Mouse (Mus musculus) right cerebral cortex, postnatal 4 days (tissue): ENCODE data around the gene Tgfbi.

Experiments used
- DNase-seq: peaks from one replicate; pipeline ENCODE4 v3.0.0-alpha.2; 2022

Gene Tgfbi

DNA sequence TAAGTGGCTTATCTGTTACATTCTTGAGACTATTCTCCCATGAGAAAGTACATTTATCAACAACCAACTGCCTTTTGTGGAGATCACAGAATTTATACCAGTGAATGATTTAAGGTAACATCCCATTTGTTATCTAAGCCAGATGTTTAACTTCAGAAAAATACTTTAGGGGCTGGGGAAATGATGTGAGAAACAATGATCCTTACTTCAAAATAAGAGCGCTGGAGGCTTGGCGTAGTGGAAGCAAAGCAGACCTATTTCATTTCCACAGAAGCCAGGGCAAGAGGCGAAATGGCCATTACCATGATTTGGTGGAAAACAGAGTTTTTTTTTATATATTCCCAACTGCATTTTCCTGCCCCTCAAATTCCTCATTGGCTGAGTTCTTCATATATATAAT lies 34.7 kb downstream of the Tgfbi start:
- DNase-seq, result no peak

DNA sequence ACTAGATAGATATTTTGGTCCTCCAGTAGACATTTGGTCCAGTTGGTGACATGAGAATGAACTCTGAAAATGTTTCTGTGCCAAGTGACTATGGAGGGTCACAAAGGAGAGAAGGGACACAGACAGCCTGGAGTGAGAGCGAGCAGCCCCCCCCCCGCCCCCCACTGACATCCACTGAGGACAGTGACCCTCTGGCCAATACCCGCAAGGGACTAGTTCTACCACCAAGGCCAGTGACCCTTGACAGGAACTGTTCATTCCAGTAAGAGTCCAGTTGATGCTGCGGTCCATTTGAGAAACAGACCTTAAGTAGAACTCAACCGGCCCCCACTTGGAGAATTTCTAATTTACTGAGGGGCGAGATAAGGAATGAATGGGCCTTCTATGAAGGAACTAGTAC lies 36.4 kb downstream of the Tgfbi start:
- DNase-seq, result no peak

DNA sequence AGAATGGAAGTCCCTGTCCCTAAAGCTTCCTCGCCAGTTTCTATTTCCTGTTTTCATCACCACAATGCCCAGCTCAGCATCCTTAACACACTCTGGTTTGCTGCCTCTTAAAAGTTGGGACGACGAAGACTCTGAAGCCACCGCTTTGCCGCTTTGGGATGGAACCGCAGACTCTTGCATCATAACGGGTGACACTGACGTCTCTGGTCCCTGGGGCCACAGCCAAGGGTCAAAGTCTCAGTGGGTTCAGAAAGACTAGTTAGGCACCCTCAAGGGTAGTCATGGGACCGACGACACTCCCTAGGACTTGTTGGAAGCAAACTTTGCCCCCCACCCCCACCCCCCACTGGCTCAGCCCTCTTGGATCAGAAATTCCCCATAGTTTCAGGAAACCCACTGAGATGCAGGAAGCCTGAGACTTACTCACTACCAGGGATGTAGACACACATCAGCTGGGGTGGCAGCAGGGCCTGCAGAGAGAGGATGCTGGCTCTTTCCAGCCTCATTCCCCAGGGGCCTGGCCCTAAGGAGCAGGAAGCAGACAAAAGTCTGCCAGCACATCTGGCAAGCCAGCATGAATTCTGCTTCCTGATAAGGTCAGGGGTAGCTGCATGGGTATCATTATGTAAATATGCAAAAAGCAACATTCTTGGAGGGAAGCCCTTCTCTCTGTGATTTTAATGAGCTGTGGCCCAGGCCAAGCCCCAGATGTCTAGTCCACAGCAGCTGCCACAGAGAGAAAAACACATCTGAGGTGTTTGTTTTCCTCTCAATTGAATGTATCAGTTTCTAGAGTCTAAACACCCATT lies 38.5 kb downstream of the Tgfbi start:
- no peak for DNase-seq

DNA sequence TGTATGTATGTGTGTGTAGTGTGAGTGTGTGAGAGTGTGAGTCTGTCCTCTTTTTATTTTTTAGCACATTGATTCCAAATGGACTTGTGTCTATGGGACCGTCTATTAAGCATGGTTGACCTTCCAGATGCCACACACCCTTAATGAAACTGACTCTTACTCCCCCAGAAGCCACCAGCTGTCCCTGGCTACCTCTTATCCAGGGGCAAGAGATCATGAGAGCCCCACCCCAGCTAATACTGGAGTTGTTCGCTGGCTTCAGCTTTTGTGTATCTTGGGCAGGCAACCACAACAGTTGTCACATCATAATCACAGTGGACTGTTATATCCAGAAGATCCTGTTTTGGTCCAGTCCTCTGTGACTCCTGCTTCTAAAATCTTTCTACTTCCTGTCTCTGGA lies 40.7 kb downstream of the Tgfbi start:
- no peak for DNase-seq

DNA sequence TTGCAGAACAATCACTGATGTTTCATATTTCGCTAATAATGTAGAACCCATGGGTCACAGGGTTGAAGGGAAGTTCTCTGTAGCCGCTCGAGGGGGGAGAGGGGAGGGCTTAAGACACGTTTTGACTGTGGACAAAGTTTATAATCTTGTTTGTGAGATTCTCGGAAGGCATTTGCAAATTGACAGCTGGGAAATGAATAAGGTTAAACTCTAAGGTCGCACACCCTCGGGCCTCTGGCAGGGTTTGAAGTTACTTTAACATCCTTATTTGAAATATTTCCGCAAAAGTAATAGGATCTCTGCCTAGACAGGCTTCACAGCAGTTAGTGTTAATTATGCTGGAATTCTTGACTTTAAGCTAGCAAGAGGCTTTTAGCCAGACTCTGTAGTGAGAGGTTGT lies 43.1 kb downstream of the Tgfbi start:
- DNase-seq, result no peak

DNA sequence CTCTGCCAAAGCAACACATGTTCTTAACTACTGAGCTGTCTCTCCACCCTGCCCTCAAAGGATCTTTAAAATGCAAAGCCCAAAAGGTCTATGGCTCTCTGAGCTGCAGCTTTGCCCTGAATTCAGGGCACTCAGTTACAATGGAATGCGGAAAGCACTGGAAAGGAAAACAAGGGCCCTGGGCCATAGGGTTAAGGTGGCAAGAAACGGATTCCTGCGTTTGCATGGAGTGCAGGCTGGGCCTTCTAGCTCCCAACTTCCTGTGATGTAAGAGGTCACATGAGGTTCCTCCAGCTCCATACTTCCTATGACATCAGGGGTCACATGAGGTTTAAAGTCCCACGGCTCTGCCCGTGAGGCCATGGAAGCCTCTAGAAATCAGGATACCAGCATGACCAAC lies 44.9 kb downstream of the Tgfbi start:
- DNase-seq, result no peak

DNA sequence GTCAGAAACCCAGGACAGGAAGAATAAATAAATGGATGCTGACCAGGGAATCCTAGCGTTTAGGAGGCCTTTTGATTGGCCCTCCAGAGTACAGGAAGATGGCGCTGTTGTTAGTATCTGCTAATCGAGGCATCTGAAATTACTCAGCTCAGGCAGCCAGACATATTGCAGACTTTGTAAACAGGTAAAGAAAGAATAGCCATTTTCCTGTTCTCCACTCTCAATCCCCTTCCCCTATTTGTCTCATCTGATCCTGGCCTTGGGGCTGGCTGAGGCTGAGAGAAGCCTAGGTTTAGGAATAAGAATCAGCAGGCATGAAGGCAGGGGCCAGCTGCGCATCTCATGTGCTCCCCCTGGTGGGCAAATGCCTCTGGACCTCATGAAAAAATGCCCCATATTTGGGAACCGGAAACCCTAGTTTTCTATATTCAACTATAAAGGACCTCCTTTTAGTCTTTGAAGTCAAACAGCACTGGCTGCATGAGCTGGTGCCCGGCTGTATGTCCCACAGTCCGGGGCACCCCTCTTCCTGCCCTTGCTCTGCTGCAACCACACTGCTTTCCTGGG lies 48.7 kb downstream of the Tgfbi start:
- peak; percentile 78 for DNase-seq

DNA sequence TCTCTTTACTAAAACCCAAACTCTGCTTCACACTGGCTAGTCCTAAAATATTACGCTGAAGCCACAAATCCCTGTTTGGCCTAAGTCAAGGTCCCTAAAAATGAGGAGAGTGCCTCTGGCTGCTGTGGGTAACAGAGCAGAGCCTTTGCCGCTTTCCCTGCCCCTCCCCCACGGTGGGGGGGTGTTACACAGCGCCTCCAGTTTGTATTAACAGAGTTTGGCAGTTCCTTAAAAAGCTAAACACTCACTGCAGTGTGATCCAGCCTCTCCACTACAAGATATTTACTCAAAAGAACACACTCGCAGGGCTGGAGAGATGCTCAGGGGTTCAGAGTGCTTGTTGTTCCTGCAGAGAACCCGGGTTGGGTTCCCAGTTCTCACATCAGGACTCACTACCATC lies 49.6 kb downstream of the Tgfbi start:
- no peak for DNase-seq

DNA sequence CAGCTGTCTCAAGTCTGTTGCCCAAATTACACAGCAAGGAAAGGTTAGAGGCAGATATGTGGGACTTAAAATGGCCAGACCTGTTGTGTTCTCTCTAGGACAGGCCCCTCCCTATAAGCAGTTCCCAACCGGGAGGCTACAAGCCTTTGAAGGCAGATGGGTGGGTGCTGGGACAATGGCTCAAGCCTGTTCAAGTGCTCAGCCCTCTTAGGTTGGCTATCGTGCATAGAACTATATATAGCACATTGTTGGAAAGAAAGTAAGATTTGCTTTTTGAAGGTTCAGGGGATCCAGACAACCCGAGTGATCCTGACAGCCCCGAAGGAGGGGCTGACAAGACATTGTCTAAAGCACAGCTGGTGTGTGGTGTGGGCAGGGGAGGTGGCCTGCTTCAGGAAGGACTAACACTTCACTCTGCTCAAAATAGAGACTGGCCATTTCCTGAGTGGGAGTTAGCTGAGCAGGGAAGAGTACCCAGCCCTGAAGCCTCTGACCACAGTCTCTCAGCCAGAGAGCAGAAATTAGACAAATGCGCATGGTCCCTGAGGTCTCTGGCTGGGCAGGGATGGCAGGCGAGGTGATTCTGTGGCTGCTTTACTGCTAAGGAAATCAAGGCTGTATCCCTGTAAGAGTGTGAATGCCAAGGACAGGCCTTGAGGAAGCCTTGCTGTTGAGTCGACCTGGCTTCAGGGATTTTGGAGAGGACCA lies 52.7 kb downstream of the Tgfbi start:
- DNase-seq, result no peak

DNA sequence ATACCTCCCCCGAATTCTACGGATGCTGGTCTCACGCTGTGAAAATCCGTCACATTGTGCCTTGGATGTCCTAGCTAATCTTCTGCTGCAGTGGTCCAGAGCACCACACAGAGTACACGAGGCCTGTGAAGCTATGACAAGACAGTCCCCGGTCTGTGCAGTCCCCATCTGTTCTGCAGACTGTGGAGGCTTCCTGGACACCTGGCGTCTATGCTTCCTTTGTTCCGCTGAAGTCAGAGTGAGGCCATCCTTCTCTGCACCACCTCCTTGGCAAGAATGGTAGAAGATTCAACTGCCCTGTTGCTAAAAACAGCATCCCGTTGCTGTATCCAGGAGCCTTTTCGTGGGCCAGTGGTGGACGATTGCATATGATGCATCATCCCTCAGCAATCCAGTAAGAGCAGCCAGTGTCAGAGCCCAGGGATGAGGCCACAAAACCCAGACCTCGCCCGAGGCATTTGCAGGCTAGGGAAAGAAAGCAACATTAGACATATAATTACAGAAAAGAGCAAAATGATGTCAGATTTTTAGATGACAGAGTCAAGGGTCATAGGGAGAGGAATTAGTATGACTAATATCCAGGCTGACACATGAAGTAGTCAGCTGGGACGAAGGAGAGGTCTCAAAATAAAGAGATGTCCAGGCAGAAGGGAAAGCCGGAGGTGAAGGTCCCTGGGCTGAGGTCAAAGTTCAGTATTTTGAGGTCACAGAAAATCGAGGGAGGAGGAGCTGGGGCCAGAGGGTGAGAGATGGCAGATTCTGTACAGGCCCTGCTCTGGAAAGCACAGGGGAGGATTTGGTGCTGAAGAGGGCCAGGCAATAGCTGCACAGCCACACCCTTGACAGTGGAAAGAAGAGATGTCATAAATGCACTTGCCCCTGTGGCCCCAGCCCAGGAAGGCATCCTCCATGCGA lies 55.2 kb downstream of the Tgfbi start:
- DNase-seq, result no peak

DNA sequence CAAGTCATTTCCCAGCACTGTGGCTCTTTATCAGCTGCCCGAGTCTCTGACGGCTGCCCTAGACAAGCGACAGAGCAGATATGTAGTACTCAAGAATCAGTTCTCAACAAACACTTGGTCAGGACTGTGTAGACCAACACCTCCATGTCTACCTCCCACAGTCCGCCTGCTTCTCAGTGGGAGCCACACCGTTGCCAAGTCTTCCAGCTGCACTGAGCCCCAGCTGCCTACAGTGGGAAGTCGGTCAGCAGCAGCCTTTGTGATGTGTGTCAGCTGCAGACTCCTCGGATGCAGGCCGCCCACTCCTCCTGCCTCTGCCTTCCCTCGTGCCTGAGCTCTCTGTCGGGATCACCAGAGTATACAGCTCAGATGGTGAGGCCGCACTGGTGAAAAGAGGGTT lies 61.9 kb downstream of the Tgfbi start:
- no peak for DNase-seq

DNA sequence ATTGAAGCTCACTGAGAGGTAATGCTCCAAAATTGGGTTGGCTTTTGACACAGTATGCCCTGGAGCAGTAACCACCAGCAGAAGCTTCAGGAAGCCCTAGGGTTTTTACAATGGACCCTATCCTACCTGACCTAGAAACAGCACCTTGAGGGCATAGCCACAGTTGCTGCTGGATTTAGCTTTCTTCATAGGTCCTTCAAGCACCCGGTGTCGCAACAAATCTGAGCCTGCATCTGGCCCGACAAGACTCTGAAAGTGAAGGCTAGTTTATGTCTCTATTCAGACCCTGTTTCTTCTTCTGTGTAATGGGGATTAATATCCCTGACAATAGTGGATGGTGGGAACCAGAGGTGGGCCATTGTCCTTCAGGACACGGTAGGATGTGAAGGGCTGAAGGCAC lies 68.4 kb downstream of the Tgfbi start:
- no peak for DNase-seq

DNA sequence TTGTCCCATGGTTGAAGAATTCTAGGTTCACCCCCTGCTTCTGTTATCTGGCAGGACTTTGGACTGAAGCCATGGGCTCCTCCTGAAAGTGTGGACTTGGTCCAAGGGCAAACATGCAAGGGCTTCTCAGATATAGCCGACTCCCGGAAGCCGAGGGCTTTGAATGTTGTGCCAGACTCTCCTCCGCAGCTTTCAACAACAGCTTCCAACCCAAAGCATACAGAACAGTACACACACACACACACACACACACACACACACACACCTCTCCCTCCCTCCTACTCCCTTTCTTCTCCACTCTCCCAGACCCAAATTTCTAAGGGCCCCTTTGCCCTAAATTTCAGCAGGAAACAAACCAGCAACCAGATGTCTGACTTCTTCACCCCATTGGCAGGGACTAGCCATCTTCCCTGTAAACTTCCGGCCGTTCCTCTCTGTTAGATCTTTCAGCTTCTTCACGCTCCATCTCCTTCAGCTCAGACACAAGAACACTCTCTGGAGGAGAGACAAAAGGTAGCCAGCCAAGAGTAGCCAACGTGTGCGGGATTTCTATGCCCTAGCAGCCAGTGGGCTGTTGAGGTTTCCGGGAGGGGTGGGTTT lies 69.0 kb downstream of the Tgfbi start:
- DNase-seq, result no peak

DNA sequence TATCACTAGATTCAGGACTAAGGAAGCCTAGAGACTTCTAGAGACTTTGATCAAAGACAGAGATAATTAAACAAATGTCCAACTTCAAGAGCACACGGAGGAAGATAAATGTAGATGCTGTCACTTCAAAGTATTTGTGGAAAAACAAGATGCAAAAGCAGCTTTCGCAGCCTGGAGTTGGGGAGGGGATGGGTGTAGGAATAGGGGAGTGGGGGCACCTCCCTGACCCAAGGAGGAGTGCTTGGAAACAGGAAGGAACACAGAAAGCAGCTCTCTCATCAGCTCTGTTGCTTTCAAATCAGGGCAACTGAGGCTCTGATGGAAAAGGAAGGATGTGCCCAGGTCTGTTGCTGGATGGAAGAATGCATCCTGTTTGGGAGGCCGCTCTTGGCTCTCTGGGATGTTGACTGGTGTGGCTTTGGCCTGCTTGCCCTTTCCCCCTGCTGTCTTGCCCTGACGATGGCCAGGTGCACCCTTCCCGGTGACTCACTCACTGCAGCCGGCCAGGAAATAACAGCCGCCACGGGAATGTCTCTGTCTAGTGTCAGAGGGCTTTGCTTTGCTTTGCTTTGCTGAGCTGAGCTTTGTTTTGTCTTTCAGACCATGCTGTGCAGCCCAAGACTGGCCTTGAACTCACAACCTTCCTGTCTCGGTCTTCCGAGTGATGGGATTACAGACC lies 69.6 kb downstream of the Tgfbi start:
- no peak for DNase-seq

DNA sequence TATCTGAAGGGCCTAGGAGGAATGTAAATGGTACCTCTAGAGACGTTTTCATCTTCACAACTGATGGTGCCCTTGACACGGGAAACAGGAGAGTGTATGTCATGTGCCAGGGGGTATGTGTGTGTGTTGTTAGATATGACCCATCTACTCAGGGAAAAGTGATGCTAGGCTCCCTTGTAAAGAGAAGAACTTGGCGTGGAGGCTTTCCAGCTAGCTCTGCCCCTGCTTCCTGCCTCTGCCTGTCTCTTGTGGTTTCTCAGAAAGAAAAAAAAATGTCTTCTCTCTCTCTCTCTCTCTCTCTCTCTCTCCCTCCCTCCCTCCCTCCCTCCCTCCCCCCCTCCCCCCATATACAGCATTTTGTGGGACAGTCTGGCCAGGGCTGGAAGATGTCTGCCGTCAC lies 72.6 kb downstream of the Tgfbi start:
- no peak for DNase-seq

DNA sequence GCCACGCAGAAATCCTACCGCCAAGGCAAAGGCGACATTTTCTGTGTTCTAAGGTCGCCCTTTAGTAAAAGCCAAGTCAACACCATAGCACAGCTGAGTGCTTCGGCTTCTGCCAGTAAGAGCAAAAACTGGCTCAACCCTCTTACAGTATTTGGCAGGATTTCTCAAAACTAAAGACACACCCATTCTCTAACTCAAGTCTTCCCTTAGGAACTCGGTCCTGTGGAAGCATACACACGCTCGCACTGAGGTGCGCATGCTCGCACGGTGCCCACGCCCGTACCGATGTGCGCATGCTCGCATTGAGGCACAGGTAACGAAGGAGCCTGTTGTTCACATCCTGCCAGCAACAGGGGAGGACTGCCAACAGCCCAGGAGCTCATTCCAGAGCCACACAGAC lies 73.0 kb downstream of the Tgfbi start:
- DNase-seq, result peak; percentile 28

DNA sequence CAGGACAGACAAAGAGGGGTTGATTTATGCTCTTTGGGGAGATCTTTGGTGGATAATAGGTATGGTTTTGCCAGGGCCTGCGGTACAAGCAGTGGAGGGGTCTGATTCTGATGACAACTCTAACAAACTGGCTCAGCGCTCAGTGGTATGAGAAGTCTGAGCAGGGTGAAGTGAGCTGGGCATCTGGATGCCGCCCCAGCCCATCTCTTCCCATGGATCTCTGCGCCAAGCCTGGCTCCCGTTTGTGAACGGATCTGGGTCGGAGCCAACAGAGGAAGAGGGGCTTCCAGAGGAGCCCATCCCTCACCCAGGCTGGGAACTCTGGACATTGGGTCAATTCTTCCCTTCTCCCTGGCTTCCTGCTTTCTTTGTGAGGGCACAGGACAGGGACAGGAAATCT lies 74.0 kb downstream of the Tgfbi start:
- no peak for DNase-seq
